Mouse (Mus musculus) 3T3-L1 (cell line): Measurements from ENCODE around the gene Utrn.

Experiments
- DNase-seq: peaks from one replicate; pipeline ENCODE4 v3.0.0-alpha.2; 2015; ENCODE audit warnings: low read depth, low spot score

Utrn gene

DNA sequence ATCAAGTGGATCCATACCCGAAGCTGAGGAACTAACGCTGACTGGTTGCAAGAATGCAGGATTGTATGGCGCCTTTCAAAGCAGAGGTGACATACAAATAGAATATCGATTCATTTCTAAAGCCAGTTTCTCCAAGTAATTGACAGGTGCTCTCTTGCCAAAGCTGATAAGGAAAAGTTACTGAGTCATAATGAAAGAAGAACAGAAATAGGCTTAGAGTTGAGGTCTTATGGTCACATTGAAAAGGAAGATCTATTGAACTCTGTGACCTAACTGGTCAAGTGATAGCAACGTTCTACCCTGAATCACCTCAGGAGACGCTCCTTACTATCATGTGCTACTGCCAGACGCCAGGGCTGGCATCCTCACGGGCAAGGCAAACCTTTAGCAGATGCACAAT lies 274.2 kb downstream of the Utrn start:
- no peak for DNase-seq

DNA sequence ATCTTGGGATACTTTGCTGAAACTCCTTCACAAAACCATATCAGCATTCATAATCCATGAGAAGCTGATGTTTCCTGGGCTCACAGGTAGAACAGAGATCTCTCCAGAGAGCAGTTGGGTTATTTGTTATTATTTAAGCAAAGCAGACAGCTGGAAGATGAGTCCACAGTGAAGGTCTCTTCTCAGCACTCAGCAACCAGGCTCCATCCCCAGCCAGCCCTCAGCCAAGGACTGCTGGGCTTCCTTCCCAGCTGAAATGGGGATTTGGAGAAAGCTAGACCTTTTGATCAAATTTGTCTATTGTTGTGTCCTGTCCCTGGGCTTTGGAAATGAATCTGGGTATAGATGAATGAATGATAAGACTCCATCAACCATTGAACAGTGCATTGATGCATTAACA lies 276.1 kb downstream of the Utrn start:
- DNase-seq: no peak

DNA sequence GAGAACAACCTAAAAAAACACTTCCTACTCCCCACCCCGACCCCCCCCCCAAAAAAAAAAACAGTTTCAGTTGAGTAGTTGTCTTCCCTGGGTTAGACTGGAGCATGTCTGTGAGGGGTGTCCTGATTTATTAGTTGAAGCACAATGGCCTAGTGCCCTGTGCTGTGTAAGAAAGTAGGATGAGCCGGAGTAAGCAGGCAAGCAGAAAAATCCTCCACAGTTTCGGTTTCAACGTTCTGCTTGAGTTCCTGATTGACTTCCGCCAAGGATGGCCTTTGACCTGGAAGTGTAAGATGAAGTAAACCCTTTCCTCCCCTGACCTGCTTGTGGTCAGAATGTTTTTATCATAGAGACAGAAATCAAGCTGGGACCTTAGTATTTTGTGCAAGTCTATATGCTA lies 277.2 kb downstream of the Utrn start:
- DNase-seq: no peak

GRCm38 (mm10) chr10:12588051-12588450 lies 281.1 kb downstream of the Utrn start:
- no peak for DNase-seq

DNA sequence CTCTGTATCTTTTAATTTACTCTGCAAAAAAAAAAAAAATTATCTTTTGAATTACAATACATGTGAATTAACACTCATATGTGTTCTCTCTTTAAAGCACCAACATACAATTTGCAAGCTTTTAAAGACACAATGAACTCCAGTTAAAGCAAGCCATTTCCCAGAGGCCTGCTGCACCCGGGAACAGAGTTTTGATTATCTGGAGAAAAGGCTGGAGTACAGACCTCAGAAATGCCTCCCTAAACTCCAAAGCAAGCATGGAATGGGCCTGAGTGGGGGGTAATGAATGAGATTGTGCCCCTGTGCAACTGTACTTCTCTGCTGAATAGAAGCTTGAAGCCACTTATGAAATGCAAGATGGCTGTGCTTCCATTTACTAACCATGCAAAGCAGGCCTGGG lies 281.8 kb downstream of the Utrn start:
- DNase-seq: no peak

- DNase-seq: no peak
These were observed 282.3 kb downstream of the Utrn start for GRCm38 (mm10) chr10:12586825-12587224.

- DNase-seq: no peak
These were observed 283.0 kb downstream of the Utrn start for GRCm38 (mm10) chr10:12586200-12586599.

DNA sequence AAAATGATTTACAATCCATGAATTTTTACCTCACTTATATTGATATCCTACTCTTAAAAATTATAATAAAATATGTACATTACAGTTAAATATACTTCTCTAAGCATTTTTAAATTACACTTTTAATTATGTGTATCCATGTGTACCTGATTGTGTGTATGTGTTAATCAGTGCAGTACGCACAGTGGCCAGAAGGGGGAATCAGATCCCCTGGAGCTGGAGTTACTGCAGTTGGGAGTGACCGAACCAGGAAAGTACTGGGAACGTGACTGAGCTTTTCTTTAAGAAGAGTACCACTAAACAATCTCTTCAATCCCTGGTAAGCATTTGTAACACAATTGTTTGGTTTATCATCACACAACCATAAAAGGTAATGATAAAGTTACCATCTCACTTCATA lies 285.7 kb downstream of the Utrn start:
- no peak for DNase-seq

DNA sequence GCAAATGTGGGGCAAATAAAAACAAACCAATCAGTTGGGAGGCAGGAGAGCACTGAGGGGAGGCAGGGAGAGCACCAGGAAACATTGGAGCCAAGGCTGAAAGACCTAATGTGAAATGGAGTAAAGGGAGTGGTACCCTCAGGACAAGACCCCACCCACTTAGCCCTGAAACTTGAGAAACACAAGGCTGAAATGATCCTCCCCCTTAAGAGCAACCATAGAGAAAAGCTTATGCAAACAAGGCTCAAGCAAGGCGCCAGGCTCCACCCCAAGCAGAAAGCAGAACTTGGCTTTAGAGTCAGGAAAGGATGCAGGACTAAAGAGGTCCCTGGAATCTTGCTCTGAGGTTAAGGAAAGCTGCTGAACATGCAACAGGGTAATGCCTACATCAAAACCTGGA lies 290.1 kb downstream of the Utrn start:
- peak; percentile 31 for DNase-seq

DNA sequence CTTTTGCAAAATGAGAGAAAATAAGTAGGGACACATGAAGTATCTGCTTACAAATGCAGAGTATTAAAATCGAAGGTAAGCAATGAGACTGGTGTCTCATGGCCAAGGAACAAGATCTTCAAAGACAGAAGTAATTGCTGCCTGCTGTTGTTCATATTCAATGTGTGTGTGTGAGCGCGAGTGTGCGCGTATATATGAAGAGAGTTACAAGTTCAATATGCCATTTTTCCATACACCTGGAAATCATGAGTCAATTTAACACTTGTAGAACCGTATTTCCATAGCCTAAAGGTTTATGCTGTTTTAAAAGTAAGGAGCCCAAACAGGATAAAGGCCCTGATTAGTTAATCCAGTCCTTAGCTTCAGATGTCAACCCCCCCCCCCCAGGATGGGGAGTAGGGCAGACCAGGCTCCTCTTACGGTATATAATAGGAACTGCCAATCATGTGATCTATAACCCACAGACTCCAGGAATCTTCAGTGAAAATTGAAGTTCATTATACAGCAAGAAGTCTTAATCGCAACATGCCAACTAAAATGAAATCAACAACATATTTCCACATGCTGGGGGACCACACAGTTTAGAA lies 293.2 kb downstream of the Utrn start:
- no peak for DNase-seq

GRCm38 (mm10) chr10:12574760-12575159 lies 294.4 kb downstream of the Utrn start:
- no peak for DNase-seq

GRCm38 (mm10) chr10:12573601-12574000 lies 295.6 kb downstream of the Utrn start:
- peak; percentile 82 for DNase-seq

- DNase-seq: no peak
These were observed 296.4 kb downstream of the Utrn start for GRCm38 (mm10) chr10:12572759-12573158.

DNA sequence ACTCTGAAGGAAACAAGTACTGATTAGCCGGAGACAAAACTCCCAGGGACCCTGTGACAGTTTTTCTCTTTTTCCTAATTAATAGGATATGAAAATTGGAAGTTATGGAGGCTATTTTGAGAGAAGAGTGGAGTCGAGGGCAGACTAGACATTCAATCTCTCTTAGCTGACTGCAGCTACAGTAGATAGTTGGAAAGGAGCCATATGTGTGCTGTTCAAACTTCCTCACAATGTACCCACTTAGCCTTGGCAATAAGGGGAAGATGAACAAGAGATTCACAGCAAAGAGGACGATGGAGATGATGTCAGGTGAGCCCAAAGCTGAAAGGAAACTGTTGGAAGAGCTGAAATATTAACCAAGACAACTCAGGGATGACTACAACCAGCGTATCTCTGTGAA lies 304.7 kb downstream of the Utrn start:
- no peak for DNase-seq

GRCm38 (mm10) chr10:12558810-12559209 lies 310.4 kb downstream of the Utrn start:
- DNase-seq: no peak

GRCm38 (mm10) chr10:12554090-12554718 lies 315.0 kb downstream of the Utrn start:
- DNase-seq: no peak

DNA sequence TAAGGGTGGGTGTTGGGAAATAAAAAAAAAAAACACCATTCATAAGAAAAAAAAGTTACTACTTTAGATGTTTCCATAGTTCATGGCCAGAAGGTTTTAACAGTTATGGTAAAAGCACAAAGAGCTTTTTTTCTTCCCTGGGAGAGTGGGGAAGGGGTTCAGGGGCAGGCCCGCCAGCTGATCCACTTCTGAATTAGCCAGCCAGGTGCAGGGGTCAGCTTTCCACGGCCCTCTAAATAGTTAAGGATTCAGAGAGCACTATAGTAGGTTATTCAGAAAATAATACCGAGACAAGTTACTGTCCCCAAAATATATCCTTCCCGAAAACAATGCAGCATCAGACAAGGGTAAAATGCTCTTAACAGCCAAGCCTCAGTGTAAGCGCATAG lies 316.3 kb downstream of the Utrn start:
- DNase-seq: no peak

DNA sequence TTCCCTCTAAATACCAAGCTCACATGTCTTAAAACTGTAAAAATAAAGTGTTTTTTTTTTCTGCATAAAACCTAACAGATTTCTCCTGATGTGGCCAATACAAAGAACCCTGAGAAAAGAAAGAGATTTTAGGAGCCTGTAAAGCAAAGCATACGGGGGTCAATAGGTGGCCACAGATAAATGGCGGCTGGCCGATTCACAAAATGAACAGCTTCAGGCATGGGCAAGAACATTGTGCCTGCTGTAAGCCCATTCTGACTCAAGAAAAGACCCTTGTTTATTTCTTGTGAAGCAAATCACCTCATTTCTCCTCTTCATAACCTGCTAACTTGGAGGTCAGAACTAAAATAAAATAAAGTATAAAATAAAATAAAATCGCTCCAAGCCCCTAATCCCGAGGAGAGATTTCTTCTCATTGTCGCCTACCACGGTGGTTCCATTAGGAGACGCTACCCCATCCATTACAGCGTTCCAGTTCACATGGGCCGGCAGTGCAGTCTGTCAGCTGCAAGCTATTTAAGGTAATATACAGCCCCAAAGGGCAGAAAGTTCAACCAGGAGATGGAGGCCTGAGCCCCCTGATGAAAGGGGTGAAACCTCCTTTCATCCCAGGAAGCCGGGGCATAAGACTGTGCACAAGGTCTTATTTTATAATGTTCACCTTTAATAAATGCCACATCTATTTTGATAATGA lies 316.8 kb downstream of the Utrn start:
- DNase-seq: no peak

DNA sequence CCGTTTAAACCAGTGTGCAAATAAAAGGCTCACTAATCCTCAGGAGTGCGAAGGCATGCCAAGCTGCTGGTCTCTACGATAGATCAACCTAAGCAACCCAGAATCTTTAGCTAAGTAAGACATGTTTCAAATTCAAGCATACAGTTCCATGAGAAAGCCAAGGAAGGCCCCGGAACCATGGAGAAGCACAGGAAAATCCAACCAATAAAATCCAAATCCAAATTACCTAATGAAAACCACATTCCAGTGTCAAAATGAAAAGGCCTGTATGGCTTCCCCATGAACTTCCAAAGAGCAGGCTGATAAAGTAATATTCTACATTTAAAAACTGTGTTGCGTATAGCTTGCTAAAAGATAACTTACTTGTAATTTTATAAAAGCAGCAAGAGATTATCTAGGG lies 317.4 kb downstream of the Utrn start:
- DNase-seq: no peak

GRCm38 (mm10) chr10:12549945-12550540 lies 319.1 kb downstream of the Utrn start:
- DNase-seq: no peak

- DNase-seq: no peak
These were observed 319.9 kb downstream of the Utrn start for GRCm38 (mm10) chr10:12549261-12549660.

DNA sequence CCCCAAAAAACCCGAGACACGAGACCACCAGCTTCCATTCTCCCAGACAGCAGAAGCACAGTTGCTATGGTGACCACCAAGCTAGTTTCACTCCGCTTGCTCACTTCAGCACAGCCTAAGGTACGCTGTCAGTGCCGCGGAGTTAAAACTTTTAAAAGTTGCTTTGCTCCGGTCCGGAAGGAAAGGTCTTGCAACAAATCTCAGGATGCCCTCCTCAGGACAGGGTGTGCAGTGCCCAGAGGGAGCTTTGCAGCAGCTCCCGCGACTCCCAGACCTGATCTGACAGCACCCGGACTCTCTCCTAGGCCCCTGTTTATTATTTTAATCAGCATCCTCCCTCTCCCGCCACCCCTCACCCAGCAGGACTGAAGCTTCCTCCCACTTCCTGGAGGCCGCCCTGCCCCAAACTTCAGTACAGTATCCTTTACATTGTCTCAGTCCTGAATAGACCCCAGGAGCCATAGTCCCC lies 320.5 kb downstream of the Utrn start:
- no peak for DNase-seq
